Mouse (Mus musculus) gastrocnemius, postnatal 4 days (tissue): Measurements from ENCODE around the gene Efhd2. TPM values are rescaled to one million over a fixed set of nuclear protein-coding genes. Genes with fewer than 3 reads are reported as not detected.

Experiments used
- DNase-seq, 2 experiments: peaks; one replicate each; pipeline ENCODE4 v3.0.0; 2021 to 2022; ENCODE audit warnings: low spot score in 2 of 2, mixed read lengths in 2 of 2
- long read RNA-seq, 2 experiments: library from polyadenylated mRNA; stranded (forward); transcript quantifications; one replicate each; pipeline ENCODE4 v2.0.0; 2021
- total RNA-seq, 2 experiments: library from RNA; stranded (reverse); gene quantifications; 2 replicates each; pipeline ENCODE4 v1.2.3; 2021

Efhd2 gene
- total RNA-seq = 10 to 100 TPM; 60.6 to 68.0 TPM
- long read RNA-seq, experiment 1, transcript Efhd2-201 (4 exons, 2,381 nt) = major isoform, 160 of 181 reads
- long read RNA-seq, experiment 1, partial matches to known transcripts = 4 of 181 reads
- long read RNA-seq, experiment 1, other reads (novel, unspliced or antisense) = 17 of 181 reads
- long read RNA-seq, experiment 2, transcript Efhd2-201 (4 exons, 2,381 nt) = major isoform, 233 of 249 reads
- long read RNA-seq, experiment 2, partial matches to known transcripts = 1 of 249 reads
- long read RNA-seq, experiment 2, other reads (novel, unspliced or antisense) = 15 of 249 reads

GRCm38 (mm10) chr4:141874601-141875460 is at the start of gene Efhd2:
Gene Efhd2, minus strand, starts transcription at chr4:141874920.
- DNase-seq = peak; percentile 77 to 84

DNA sequence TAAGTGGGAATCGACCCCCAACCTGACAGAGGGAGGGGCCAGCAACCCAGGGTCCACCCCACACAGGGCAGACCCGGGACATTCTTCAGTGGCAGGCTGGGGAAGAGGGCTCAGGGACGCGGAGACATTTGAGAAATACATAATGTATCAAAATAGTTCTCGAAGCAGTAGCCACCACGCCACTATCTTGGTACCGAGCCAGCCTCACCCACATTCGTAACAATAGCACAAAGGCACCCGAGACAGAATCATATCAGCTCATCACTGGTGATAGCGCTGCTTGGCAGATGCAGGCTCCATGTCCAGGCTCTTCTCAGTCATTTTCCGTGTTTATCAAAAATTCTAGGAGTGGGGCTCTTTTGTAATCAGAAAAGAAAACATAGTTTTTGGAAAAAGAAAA is 49.2 kb upstream of the Efhd2 start:
- no peak for DNase-seq

DNA sequence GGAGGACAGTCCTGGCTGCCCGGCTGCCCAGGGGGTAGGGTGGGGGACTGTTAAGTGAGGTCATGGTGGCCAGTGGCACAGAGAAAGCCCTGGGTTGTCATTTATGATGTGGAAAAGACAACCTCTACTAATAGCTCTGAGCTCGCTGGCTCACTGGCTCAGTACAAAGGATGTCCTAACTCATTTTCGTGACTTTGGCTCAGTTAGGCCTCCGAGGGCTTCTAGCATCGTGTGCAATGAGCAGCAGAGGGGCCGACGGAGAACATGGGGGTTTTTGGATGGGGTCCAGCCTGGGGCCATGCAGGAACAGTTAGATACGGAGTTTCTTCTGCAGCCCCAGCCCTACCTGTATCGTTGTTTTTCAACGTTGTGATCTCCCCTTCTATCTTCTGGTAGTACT is 45.7 kb upstream of the Efhd2 start:
- DNase-seq = no peak

- no peak for DNase-seq
These were observed 43.2 kb upstream of the Efhd2 start for GRCm38 (mm10) chr4:141917735-141918419.

DNA sequence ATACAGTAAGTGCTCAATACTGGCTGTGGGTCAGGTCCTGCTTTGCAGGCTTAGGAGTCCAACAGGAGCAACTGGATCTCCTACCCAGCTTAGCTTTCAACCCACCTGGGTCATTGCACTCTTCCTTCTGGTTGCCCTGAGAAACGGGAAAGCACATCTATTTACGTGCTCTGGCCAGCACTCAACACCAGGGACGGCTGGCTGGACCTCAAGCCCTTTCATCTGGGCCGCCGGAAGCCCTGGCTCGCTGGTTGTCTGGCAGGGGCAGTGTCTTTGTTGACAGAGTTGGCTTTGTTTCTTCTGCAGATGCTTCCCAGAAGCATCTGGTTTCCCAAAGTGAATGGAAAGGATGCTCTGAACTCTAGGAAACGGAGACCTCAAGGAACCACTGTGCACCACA is 39.3 kb upstream of the Efhd2 start:
- peak in 1 of 2 experiments; percentile 66 for DNase-seq

GRCm38 (mm10) chr4:141913201-141913993 is 38.7 kb upstream of the Efhd2 start:
- DNase-seq = no peak

- DNase-seq = no peak
These were observed 30.0 kb upstream of the Efhd2 start for GRCm38 (mm10) chr4:141904710-141905109.

GRCm38 (mm10) chr4:141902479-141902858 is 27.7 kb upstream of the Efhd2 start:
- no peak for DNase-seq

DNA sequence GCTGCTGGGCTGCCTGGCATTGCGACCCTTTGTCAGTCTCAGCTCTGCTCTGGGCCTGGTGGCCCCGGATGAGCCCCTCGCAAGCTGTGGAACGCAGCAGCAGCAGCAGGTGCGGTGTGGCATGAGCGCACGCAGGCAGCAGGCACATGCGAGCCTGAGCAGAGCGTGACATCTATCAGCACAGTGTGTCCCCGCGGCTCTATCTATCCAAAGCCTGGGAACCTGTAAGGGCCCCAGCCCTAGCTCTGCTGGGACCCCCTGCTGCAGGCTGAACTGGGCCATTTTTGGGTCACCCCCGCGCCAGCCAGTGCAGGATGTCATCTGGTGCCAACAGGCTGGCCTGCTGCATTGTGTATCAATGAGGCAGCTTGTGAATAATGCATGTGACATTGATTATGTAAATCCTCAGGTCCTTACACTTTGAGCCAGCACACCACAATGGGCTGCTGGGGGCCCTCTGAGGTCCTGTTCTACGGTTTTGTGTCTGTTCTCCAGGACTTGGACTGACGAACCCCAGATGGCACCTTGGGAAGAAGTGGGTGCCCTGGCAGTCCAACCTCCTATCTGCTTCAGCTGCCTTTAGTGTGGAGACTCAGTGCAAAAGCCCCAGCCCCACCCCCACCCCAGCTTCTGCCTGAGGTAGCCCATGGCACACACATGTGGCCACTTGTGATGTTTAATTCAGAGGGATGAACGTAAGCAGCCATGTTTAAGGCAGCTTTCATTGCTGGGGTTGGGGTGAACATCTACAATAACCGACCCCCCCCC is 27.2 kb upstream of the Efhd2 start:
- DNase-seq = no peak

DNA sequence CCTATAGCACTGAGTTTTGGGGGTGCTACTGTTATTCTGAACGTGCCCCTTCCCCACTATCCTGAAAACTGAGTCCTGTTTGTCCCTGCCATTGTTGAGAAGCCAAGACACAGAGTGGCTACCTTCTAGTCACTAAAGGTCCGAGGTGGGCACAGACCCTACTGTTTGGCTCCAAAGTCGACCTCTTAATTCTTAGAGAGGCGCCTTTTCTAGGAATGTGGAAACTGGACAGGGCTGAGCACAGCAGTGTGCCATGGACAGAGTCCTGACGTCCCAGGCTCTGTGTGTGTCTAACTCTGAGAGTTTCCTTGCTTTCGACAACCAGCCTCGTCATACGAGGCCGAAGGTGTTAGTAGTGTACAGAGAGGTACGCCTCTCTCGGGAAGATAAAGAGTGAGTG is 25.7 kb upstream of the Efhd2 start:
- no peak for DNase-seq

DNA sequence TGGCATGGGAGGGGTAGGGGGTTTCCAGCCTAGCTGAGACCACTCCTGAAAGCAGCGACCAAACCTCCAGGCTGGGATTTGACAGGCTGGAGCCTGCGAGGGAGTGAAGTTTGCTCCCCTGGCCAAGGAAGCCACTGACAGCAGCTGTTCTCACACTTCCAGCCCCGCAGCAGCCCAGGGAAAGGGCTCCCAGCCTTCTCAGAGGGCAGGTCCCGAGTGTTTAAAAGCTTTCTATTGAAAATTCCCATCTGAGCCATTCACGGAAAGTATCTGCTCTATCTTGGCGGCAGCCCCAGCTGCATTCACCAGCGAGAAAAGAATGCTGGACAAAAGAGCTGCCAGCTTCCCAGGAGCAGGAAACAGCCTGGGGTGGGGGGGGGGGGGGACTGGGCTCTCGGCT is 25.2 kb upstream of the Efhd2 start:
- peak in 1 of 2 experiments; percentile 67 for DNase-seq

DNA sequence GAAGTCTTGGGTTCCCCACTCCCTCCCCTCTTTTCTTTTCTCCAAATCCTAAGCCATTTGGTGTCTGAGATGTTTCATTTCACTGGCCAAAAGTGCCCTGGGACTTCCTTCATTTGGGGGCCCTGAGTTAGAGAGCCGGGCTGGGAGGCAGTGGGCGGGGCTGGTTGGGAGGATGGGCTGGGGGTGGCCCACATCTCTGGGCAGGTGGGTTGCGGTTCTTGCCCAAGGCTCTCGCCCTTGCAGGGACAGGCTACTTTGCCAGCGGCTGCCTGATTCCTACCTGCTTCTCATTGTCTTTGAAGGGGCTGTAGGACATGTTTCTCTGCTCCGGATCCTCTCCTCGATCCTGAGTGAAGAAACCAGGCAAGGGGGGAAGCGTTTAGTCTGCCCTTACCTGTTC is 24.2 kb upstream of the Efhd2 start:
- no peak for DNase-seq

GRCm38 (mm10) chr4:141897838-141898237 is 23.1 kb upstream of the Efhd2 start:
- DNase-seq = no peak

GRCm38 (mm10) chr4:141897225-141897624 is 22.5 kb upstream of the Efhd2 start:
- peak in 1 of 2 experiments; percentile 70 for DNase-seq

- no peak for DNase-seq
These were observed 21.1 kb upstream of the Efhd2 start for GRCm38 (mm10) chr4:141895772-141896171.

DNA sequence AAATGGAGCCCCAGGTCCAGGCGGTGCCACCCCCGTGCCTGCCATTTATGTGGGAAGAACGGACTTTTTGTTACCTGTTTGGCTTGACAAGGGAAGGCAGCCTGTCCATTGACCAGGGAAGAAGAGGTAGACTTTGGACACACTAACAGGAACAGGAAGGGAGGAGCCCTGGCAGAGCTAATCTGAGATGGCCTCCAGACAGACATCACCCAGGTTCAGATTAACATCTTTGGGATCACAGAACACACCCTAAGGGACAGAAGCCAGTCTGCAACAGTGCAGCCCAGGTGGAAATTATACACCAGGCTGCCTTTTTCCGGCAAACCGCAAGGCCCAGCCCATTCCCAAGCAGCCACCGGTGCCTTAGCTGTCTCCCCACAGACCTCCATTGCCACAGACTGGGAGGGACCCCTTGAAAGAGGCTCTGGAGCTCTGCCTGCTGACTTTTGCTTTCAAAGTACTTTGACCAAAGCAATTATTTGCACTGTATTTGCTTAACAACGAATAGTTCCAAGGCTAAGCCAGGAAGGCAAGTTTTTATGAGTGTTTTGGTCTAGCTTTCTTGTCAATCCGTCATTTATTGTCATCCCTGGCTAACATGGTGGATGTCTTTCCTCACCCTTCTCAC is 18.6 kb upstream of the Efhd2 start:
- no peak for DNase-seq

GRCm38 (mm10) chr4:141886385-141886968 is 11.8 kb upstream of the Efhd2 start:
- DNase-seq = no peak

DNA sequence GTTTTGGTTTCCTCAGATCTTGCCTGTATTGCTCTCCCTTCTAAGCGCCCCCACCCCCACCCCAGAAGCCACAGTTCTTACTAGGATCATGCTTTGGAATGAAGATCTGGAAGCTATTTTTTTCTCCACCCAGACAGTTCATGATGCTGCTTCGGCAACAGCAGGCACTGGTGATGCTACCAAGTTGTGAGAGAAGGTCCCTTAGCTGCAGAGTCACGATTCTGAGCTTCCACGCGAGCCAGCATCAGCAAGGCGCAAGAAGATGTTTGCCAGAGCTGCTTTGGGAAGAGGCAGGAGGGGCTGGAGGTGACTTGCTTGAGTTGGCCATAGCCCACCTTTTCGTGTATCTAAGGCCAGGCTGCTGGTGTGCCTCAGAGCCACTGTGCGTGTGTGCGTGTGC is 10.7 kb upstream of the Efhd2 start:
- DNase-seq = no peak

GRCm38 (mm10) chr4:141882858-141883257 is 8.1 kb upstream of the Efhd2 start:
- no peak for DNase-seq
